Mouse (Mus musculus): ENCODE measurements at regions not wholly inside any gene's neighbourhood (a gene's known extent, or its start where the extent isn't known, plus 50 kb on each side); places are given as distances from the start of the nearest gene placed in this dataset.

- TF ChIP-seq CTCF (conservative IDR thresholded peaks at IDR 0.05; ENCODE audit: low read length), result no peak
- no peak for TF ChIP-seq NANOG (IDR thresholded peaks at IDR 0.05; ENCODE audit: borderline replicate concordance, low read length)
Observed at GRCm38 (mm10) chr8:115539600-115539999, 168.0 kb downstream of the Maf start.
